Mouse (Mus musculus) forebrain, embryonic 10.5 days (tissue): ENCODE measurements around the gene Slc9a3. TPM values are rescaled to one million over a fixed set of nuclear protein-coding genes. Genes with fewer than 3 reads are reported as not detected.

Experiments
- DNase-seq: peaks from one replicate; pipeline ENCODE4 v3.0.0-alpha.2; 2017; ENCODE audit warnings: low spot score; ENCODE audit errors: extremely low spot score
- H3K27ac ChIP-seq: fragments of 300-500 bp; sonication (generic); 2 replicates; pipeline ENCODE4 v1.5.1; 2016; ENCODE audit warnings: mild to moderate bottlenecking
- H3K27me3 ChIP-seq: fragments of 300-500 bp; sonication (generic); 2 replicates; pipeline ENCODE4 v1.6.1; 2016; ENCODE audit warnings: mild to moderate bottlenecking; ENCODE audit not compliant: poor library complexity, severe bottlenecking
- H3K36me3 ChIP-seq: fragments of 300-500 bp; sonication (generic); replicated peaks from 2 replicates; pipeline ENCODE4 v1.6.1; 2016; ENCODE audit warnings: mild to moderate bottlenecking, moderate library complexity
- H3K4me1 ChIP-seq: fragments of 300-500 bp; sonication (generic); 2 replicates; pipeline ENCODE4 v1.6.1; 2016
- H3K4me3 ChIP-seq: fragments of 300-500 bp; sonication (generic); 2 replicates; pipeline ENCODE4 v1.5.1; 2016; ENCODE audit warnings: mild to moderate bottlenecking, moderate library complexity
- H3K9me3 ChIP-seq: fragments of 300-500 bp; sonication (generic); 2 replicates; pipeline ENCODE4 v1.6.1; 2016; ENCODE audit warnings: mild to moderate bottlenecking, moderate library complexity
- WGBS: fragments of 180-500 bp; shearing (Covaris S2); methylation state at CpG from one replicate; pipeline ENCODE4 v1.1.7; 2016; 5-methylcytosine and 5-hydroxymethylcytosine counted together
- polyA plus RNA-seq: library from polyadenylated mRNA; unstranded; fragments of >200 nt; fragmentation: Nextera tagmentation; extraction: Ambion mirVana; gene quantifications from 2 replicates; pipeline ENCODE4 v1.2.1, GENCODE M21; 2016

The Slc9a3 gene
- not detected in 2 replicates for polyA plus RNA-seq

- WGBS = under 1% methylated on average over 35 of the region's 35 CpGs
- DNase-seq = peak; percentile 18
- no peaks in the 10 kb centered on the region for H3K9me3 ChIP-seq
- H3K27me3 ChIP-seq = peaks cover 79% of the 10 kb centered on the region
- no peak within 1 kb of the TSS for H3K27ac ChIP-seq
- H3K4me3 ChIP-seq = peak within 1 kb of the TSS; percentile 53
- peaks cover 10% of the 10 kb centered on the region for H3K4me1 ChIP-seq
- H3K36me3 ChIP-seq = no peaks in the 10 kb centered on the region
These were observed at the start of gene Slc9a3 for GRCm38 (mm10) chr13:74121141-74121602. TSS of gene Slc9a3 (plus strand) at chr13:74121457.

- no peak for DNase-seq
- Histone ChIP-seq H3K9me3 (no peaks in the 10 kb centered on the region), H3K4me3 (no peak overlapping the region), H3K4me1 (no peaks in the 10 kb centered on the region), H3K27me3 (no peaks in the 10 kb centered on the region), H3K36me3 (no peaks in the 10 kb centered on the region), H3K27ac (no peak overlapping the region)
- WGBS = 78% methylated on average over 3 of the region's 3 CpGs
These were observed 49.5 kb upstream of the Slc9a3 start for GRCm38 (mm10) chr13:74071714-74072113.

DNA sequence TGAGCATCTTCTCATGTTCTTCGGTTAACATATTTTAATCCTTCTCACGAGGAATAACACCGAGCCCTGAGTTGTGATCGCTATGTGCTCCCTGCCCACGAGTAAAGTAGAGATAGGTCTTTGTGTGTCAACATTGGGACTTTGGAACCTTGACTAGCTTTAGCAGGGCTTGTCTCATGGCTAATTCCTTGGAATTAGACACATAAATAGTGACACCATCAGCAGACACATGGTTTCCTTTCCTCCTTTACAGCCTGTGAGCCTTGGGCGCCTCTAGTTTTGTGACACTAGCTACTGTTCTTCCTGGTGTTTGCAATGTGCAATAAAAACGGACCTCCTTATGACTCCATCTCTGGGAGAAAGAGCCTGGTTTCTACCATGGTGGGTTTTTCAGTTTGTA is 47.9 kb upstream of the Slc9a3 start:
- H3K4me1 ChIP-seq = no peaks in the 10 kb centered on the region
- 87% methylated on average over 7 of the region's 7 CpGs for WGBS
- no peaks in the 10 kb centered on the region for H3K9me3 ChIP-seq
- no peaks in the 10 kb centered on the region for H3K27me3 ChIP-seq
- H3K4me3 ChIP-seq = no peak overlapping the region
- H3K27ac ChIP-seq = no peak overlapping the region
- DNase-seq = no peak
- no peaks in the 10 kb centered on the region for H3K36me3 ChIP-seq

DNA sequence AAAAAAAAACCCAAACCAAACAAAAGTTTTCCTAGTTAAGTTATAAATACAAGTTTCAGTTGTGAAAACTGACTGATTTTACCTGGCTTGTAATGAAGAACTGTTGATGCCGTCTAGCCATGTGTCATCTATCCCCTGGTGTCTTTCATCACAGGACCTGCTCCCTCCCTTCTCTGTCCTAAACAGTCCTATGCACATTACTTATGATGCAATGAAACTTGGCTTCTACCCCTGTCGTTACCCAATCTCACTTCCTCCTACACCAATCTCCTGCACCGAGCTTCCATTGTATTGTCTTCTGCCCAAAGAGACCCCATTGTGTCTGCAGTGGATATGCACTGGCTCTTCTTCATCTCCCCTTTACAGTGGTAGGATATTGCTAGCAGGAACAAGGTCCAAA is 31.0 kb upstream of the Slc9a3 start:
- DNase-seq = no peak
- Histone ChIP-seq H3K27me3 (no peaks in the 10 kb centered on the region), H3K36me3 (no peaks in the 10 kb centered on the region), H3K27ac (no peak overlapping the region), H3K4me1 (no peaks in the 10 kb centered on the region), H3K4me3 (no peak overlapping the region), H3K9me3 (no peaks in the 10 kb centered on the region)
- WGBS = 83% methylated on average over 3 of the region's 3 CpGs

DNA sequence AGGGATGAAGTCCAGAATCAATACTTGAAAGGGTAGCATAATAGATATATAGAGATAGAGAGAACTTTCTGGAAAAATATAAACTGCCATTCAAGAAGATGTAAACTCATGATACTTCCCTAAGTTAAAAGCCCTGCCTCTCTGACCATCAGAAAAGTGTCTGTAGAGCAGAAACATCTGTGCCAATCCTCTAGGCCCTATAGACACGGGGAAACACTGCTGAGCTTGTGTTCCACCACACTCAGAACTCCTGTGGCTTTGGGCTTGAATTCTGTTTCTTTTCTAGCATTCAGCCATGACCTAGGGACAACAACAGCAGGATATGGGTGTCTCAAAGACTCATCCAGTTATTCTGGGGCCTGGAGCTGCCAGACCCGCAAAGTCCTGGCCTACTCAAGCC is 25.3 kb upstream of the Slc9a3 start:
- DNase-seq = no peak
- H3K36me3 ChIP-seq = no peaks in the 10 kb centered on the region
- WGBS = 70% methylated on average over 2 of the region's 2 CpGs
- no peak overlapping the region for H3K27ac ChIP-seq
- H3K4me1 ChIP-seq = no peaks in the 10 kb centered on the region
- no peaks in the 10 kb centered on the region for H3K9me3 ChIP-seq
- no peaks in the 10 kb centered on the region for H3K27me3 ChIP-seq
- H3K4me3 ChIP-seq = no peak overlapping the region

DNA sequence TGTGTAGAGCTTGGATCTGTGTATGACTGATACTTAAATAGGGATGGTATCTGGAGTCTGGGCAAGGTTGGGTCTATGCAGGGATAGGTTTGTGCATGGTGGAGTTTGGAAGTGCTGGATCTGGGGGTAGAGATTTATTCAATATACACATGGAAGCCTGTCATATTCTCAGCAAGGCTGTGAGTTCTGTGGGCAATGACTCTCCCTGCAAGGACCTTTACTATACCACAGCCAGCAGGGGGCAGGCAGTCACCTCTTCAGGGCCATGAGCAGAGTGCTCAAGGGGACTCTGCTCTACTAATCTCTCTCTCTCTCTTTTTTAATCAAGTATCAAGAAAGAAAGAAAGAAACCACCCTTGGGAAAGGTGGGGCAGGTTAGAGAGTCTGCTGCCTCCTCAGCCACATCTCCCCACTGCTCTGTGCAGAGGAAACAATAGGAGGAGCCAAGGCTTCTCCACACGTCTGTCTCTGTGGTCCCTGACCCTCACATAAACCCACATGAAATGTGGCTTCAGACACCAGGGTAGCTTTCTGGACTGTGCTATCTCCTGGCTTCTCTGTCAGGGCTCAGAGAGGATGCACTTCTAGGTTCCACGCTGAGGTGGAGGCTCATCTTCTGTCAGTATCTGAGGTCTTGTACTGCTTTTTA is 24.4 kb upstream of the Slc9a3 start:
- peak; percentile 26 for DNase-seq
- WGBS = 35% methylated on average over 2 of the region's 2 CpGs
- Histone ChIP-seq H3K27ac (no peak overlapping the region), H3K27me3 (no peaks in the 10 kb centered on the region), H3K9me3 (no peaks in the 10 kb centered on the region), H3K36me3 (no peaks in the 10 kb centered on the region), H3K4me3 (no peak overlapping the region), H3K4me1 (no peaks in the 10 kb centered on the region)

DNA sequence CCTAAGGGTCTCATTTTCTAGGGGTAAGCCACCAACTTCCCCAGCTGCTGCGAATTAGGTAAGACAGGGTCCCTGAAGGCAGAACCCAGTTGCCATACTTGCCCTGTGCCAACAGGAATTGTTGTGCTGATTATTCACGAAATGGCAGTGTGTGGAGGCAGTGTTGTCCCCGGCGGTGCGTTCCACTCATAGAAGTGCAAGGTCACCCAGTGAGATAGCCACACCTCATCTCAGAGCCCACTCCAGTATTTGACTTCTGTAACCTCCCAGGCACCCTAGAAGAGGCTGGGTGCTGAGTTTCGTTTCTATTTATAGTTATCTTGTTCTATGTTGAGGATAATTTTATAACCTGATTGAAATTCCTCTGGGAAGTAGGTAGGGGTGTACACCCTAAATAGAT is 22.3 kb upstream of the Slc9a3 start:
- no peaks in the 10 kb centered on the region for H3K27me3 ChIP-seq
- WGBS = 82% methylated on average over 6 of the region's 6 CpGs
- no peaks in the 10 kb centered on the region for H3K4me1 ChIP-seq
- no peak for DNase-seq
- no peak overlapping the region for H3K27ac ChIP-seq
- no peaks in the 10 kb centered on the region for H3K36me3 ChIP-seq
- no peak overlapping the region for H3K4me3 ChIP-seq
- no peaks in the 10 kb centered on the region for H3K9me3 ChIP-seq

DNA sequence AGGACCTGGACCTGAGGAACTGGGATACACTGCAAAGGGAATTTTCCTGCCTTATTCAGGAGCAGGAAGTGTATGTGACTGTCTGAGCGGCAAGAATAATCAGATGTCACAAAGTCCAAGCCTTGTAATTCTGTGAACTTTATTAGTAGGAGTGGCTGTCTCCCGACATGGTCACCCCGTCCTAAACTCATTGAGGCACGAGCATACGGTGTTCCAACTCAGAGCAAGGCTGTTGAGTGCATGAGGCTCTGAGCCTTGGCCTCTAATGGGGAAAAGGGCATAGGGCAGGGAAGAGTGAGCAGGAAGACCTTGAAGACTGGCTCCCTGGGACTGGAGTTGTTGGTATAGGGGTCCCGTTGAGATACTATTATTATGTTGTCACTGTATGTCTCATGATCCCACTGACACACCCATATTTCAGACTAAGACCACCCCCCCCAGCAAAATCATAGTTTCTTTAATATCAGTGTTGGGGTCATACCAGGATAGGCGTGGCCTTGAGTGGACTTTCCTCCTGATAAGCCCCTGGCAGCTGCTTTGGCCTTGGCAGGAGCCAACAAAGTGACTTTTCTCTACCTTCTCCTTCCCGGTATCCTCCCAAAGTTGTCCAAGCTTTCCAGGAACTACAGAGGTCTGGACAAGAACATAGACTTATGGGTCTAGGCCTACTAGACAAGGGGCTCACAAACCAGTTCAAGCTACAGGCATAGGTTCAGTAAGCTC is 19.0 kb upstream of the Slc9a3 start:
- H3K4me1 ChIP-seq = no peaks in the 10 kb centered on the region
- WGBS = 90% methylated on average over 8 of the region's 8 CpGs
- no peaks in the 10 kb centered on the region for H3K9me3 ChIP-seq
- DNase-seq = no peak
- H3K36me3 ChIP-seq = no peaks in the 10 kb centered on the region
- H3K27me3 ChIP-seq = no peaks in the 10 kb centered on the region
- no peak overlapping the region for H3K4me3 ChIP-seq
- H3K27ac ChIP-seq = no peak overlapping the region

GRCm38 (mm10) chr13:74102831-74103582 is 18.2 kb upstream of the Slc9a3 start:
- 89% methylated on average over 4 of the region's 4 CpGs for WGBS
- no peaks in the 10 kb centered on the region for H3K36me3 ChIP-seq
- no peak overlapping the region for H3K27ac ChIP-seq
- H3K4me3 ChIP-seq = no peak overlapping the region
- no peaks in the 10 kb centered on the region for H3K9me3 ChIP-seq
- DNase-seq = no peak
- no peaks in the 10 kb centered on the region for H3K27me3 ChIP-seq
- H3K4me1 ChIP-seq = no peaks in the 10 kb centered on the region

GRCm38 (mm10) chr13:74104417-74104816 is 16.8 kb upstream of the Slc9a3 start:
- 86% methylated on average over 7 of the region's 7 CpGs for WGBS
- no peak overlapping the region for H3K4me3 ChIP-seq
- H3K27ac ChIP-seq = no peak overlapping the region
- no peaks in the 10 kb centered on the region for H3K9me3 ChIP-seq
- DNase-seq = no peak
- no peaks in the 10 kb centered on the region for H3K36me3 ChIP-seq
- H3K27me3 ChIP-seq = no peaks in the 10 kb centered on the region
- H3K4me1 ChIP-seq = no peaks in the 10 kb centered on the region

- WGBS = 84% methylated on average over 2 of the region's 2 CpGs
- H3K27me3 ChIP-seq = no peaks in the 10 kb centered on the region
- peaks cover under 1% of the 10 kb centered on the region; the same call in 1 of the 2 replicates for H3K4me1 ChIP-seq
- peaks cover 2% of the 10 kb centered on the region; the same call in 1 of the 2 replicates for H3K9me3 ChIP-seq
- H3K36me3 ChIP-seq = no peaks in the 10 kb centered on the region
- H3K27ac ChIP-seq = no peak overlapping the region
- H3K4me3 ChIP-seq = no peak overlapping the region
- DNase-seq = no peak
These were observed 13.8 kb upstream of the Slc9a3 start for GRCm38 (mm10) chr13:74107410-74107809.

- no peak overlapping the region for H3K27ac ChIP-seq
- 69% methylated on average over 4 of the region's 4 CpGs for WGBS
- no peaks in the 10 kb centered on the region for H3K27me3 ChIP-seq
- no peak overlapping the region for H3K4me3 ChIP-seq
- no peak for DNase-seq
- H3K36me3 ChIP-seq = no peaks in the 10 kb centered on the region
- H3K4me1 ChIP-seq = peaks cover 6% of the 10 kb centered on the region
- H3K9me3 ChIP-seq = peaks cover 2% of the 10 kb centered on the region; the same call in 1 of the 2 replicates
These were observed 8.7 kb upstream of the Slc9a3 start for GRCm38 (mm10) chr13:74112593-74112992.
